Mouse (Mus musculus): ENCODE results near the gene Entr1. TPM values are rescaled to one million over a fixed set of nuclear protein-coding genes. Genes with fewer than 3 reads are reported as not detected.

Entr1 gene
- polyA plus RNA-seq, 1 experiment = 306 TPM

- DNase-seq (ENCODE audit: extremely low spot score in 1 of 2, low spot score in 1 of 2) = peak; percentile 87 to 96
These were observed 37.5 kb downstream of the Entr1 start, which contains the start of gene Dnlz for GRCm38 (mm10) chr2:26351358-26352290. Gene Dnlz (minus strand): TSS chr2:26352110.

- DNase-seq (ENCODE audit: extremely low spot score in 1 of 2, low spot score in 1 of 2) = no peak
These were observed 40.9 kb downstream of the Entr1 start for GRCm38 (mm10) chr2:26348241-26348640.

GRCm38 (mm10) chr2:26342609-26343490 is 46.3 kb downstream of the Entr1 start:
- DNase-seq (ENCODE audit: extremely low spot score in 1 of 2, low spot score in 1 of 2) = no peak

GRCm38 (mm10) chr2:26342044-26342443 is 47.1 kb downstream of the Entr1 start:
- peak; percentile 80 to 87 for DNase-seq (ENCODE audit: extremely low spot score in 1 of 2, low spot score in 1 of 2)

- peak; percentile 50 to 57 for DNase-seq (ENCODE audit: extremely low spot score in 1 of 2, low spot score in 1 of 2)
These were observed 47.6 kb downstream of the Entr1 start for GRCm38 (mm10) chr2:26341510-26341981.

- DNase-seq (ENCODE audit: extremely low spot score in 1 of 2, low spot score in 1 of 2) = no peak
These were observed 49.9 kb downstream of the Entr1 start for GRCm38 (mm10) chr2:26339204-26339551.

- DNase-seq (ENCODE audit: extremely low spot score in 1 of 2, low spot score in 1 of 2) = no peak
These were observed 50.6 kb downstream of the Entr1 start for GRCm38 (mm10) chr2:26338302-26339203.

Other genes starting within 250 kb of the Entr1 start
- 0.13 and 0.22 TPM in 2 replicates for gene Lhx3, start 181.0 kb downstream of the Entr1 start, polyA plus RNA-seq (2012; rRNA removed)
- 25.0 and 26.2 TPM in 2 replicates for gene Qsox2, start 151.8 kb downstream of the Entr1 start, polyA plus RNA-seq (2012; rRNA removed)
- gene Ccdc187, start 94.8 kb downstream of the Entr1 start, polyA plus RNA-seq (2012; rRNA removed) = 1.6 and 1.8 TPM in 2 replicates
- gene Gpsm1, start 73.8 kb downstream of the Entr1 start, polyA plus RNA-seq (2012; rRNA removed) = 248 and 275 TPM in 2 replicates
- 35.2 and 37.1 TPM in 2 replicates for gene Dnlz, start 37.2 kb downstream of the Entr1 start, polyA plus RNA-seq (2012; rRNA removed)
- gene Card9, start 28.4 kb downstream of the Entr1 start, polyA plus RNA-seq (2012; rRNA removed) = 6.6 TPM in 2 replicates
- 65.9 and 80.2 TPM in 2 replicates for gene Snapc4, start 8.7 kb downstream of the Entr1 start, polyA plus RNA-seq (2012; rRNA removed)
- 104 and 106 TPM in 2 replicates for gene Pmpca, start within 50 bp of the Entr1 start, polyA plus RNA-seq (2012; rRNA removed)
- gene Inpp5e, start 19.9 kb upstream of the Entr1 start, polyA plus RNA-seq (2012; rRNA removed) = 26.6 and 31.6 TPM in 2 replicates
- 30.8 and 36.1 TPM in 2 replicates for gene Sec16a, start 55.9 kb upstream of the Entr1 start, polyA plus RNA-seq (2012; rRNA removed)
- gene Notch1, start 127.3 kb upstream of the Entr1 start, polyA plus RNA-seq (2012; rRNA removed) = 13.0 and 13.2 TPM in 2 replicates
- 123 and 130 TPM in 2 replicates for gene Egfl7, start 190.7 kb upstream of the Entr1 start, polyA plus RNA-seq (2012; rRNA removed)
- not detected in 2 replicates for gene Gm20532, start 197.3 kb upstream of the Entr1 start, polyA plus RNA-seq (2012; rRNA removed)
- gene Agpat2, start 215.1 kb upstream of the Entr1 start, polyA plus RNA-seq (2012; rRNA removed) = 2.7 and 3.6 TPM in 2 replicates
- gene Fam69b, start 239.1 kb upstream of the Entr1 start, polyA plus RNA-seq (2012; rRNA removed) = 82.4 and 88.0 TPM in 2 replicates